Mouse (Mus musculus): ENCODE measurements around the gene Zfp759. TPM values are rescaled to one million over a fixed set of nuclear protein-coding genes. Genes with fewer than 3 reads are reported as not detected.
"Not testable (repeated sequence)": the region's sequence is repeated elsewhere in the genome, so short reads cannot be mapped to it uniquely, and the experiment has no call there.

Zfp759 gene
- polyA plus RNA-seq, 1 experiment from 2014 or later = 5.8 TPM

GRCm38 (mm10) chr13:67108821-67109206 lies 12.6 kb upstream of the Zfp759 start:
- H3K9ac ChIP-seq = peak overlapping the region; percentile 40; the same call in 1 of the 2 replicates
- ATAC-seq (ENCODE audit: low FRiP score) (peak; percentile 78), DNase-seq (ENCODE audit: low spot score) (no peak)

DNA sequence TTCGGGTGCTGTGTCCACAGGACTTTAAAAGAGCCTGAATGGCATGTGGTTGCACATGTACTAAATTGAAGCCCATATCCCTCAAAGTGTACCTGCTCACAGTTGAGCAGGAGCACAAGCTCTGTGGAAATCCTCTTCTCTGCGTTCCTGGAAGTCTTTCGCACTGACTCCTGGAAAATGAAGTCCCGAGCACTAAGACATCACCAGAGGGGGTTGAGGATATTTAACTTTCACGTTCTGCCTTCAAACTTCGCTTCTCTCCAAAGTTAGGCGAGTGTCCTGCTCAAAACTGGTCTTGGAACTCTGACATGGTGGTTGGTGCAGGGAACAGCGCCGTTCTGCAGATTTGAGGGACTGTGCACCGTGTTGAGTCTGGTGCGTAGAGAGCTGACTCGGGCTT lies 9.4 kb upstream of the Zfp759 start:
- WGBS = 81% methylated on average over 12 of the region's 12 CpGs
- no peak overlapping the region for H3K4me3 ChIP-seq (replicated peaks; ENCODE audit: low read length)

More at GRCm38 (mm10) chr13:67108821-67109206, 12.6 kb upstream of the Zfp759 start:
- 6% methylated on average over 9 of the region's 9 CpGs for WGBS
- peak overlapping the region; percentile 65 for H3K27ac ChIP-seq
- no peaks in the 10 kb centered on the region for H3K36me3 ChIP-seq (replicated peaks; ENCODE audit: control insufficient read depth, insufficient read depth)
- H3K4me3 ChIP-seq (replicated peaks; ENCODE audit: low read length) = peak overlapping the region; percentile 48
- H3K9me3 ChIP-seq (ENCODE audit: control insufficient read depth, low read length) = no peaks in the 10 kb centered on the region
- peaks cover 7% of the 10 kb centered on the region for H3K4me1 ChIP-seq (replicated peaks; ENCODE audit: control insufficient read depth, insufficient read depth, low read length)
- H3K4me2 ChIP-seq (replicated peaks) = peak overlapping the region; percentile 68
- H3K27me3 ChIP-seq (ENCODE audit: control insufficient read depth, insufficient read depth, low read length) = no peaks in the 10 kb centered on the region

DNA sequence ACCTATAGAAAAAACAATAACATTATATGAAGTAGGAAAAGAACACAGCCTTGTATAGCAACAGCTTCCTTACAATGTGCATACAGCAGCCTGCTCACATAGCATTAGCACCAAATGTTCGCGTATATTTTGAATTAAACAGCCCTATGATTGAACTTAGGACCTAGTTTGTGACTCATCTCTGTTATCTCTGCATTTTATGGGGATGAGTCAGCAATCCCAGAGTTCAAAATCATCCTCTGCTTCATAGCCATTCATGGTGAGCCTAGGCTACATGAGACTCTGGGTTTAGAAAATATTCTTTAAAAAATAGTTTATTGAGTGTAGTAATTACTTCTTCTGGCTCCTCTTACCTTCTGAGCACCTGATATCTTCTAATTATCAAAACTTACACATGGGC lies 8.2 kb upstream of the Zfp759 start:
- no peaks in the 10 kb centered on the region for H3K36me3 ChIP-seq (replicated peaks; ENCODE audit: control insufficient read depth, insufficient read depth)
- no peak overlapping the region for H3K27ac ChIP-seq
- no peaks in the 10 kb centered on the region for H3K4me1 ChIP-seq (replicated peaks; ENCODE audit: control insufficient read depth, insufficient read depth, low read length)
- 91% methylated on average over 2 of the region's 2 CpGs for WGBS
- no peak overlapping the region for H3K9ac ChIP-seq
- H3K9me3 ChIP-seq (ENCODE audit: control insufficient read depth, low read length) = no peaks in the 10 kb centered on the region
- no peak overlapping the region for H3K4me2 ChIP-seq (replicated peaks)
- no peak overlapping the region for H3K4me3 ChIP-seq (replicated peaks; ENCODE audit: low read length)
- DNase-seq (ENCODE audit: low spot score) (no peak), ATAC-seq (ENCODE audit: low FRiP score) (no peak)
- no peaks in the 10 kb centered on the region for H3K27me3 ChIP-seq (ENCODE audit: control insufficient read depth, insufficient read depth, low read length)

More for the DNA sequence above, 9.4 kb upstream of the Zfp759 start:
- ATAC-seq (ENCODE audit: low FRiP score) (no peak), DNase-seq (ENCODE audit: low spot score) (no peak)
- H3K4me2 ChIP-seq (replicated peaks) = no peak overlapping the region
- peaks cover 7% of the 10 kb centered on the region for H3K4me1 ChIP-seq (replicated peaks; ENCODE audit: control insufficient read depth, insufficient read depth, low read length)
- no peaks in the 10 kb centered on the region for H3K27me3 ChIP-seq (ENCODE audit: control insufficient read depth, insufficient read depth, low read length)
- no peak overlapping the region for H3K9ac ChIP-seq
- H3K27ac ChIP-seq = no peak overlapping the region
- H3K9me3 ChIP-seq (ENCODE audit: control insufficient read depth, low read length) = no peaks in the 10 kb centered on the region
- H3K36me3 ChIP-seq (replicated peaks; ENCODE audit: control insufficient read depth, insufficient read depth) = no peaks in the 10 kb centered on the region

- 96% methylated on average over 8 of the region's 8 CpGs for WGBS
Observed at GRCm38 (mm10) chr13:67116163-67116562, 5.3 kb upstream of the Zfp759 start, which contains the start of gene Rslcan18. Rslcan18 (minus strand) TSS chr13:67116263.

GRCm38 (mm10) chr13:67124460-67124859 lies 3.0 kb downstream of the Zfp759 start:
- Histone ChIP-seq H3K9me3 (ENCODE audit: control insufficient read depth, low read length) (no peaks in the 10 kb centered on the region), H3K4me3 (replicated peaks; ENCODE audit: low read length) (no peak overlapping the region)

More at GRCm38 (mm10) chr13:67116163-67116562, 5.3 kb upstream of the Zfp759 start, which contains the start of gene Rslcan18:
- H3K4me2 ChIP-seq (replicated peaks); DNase-seq (ENCODE audit: low spot score); H3K36me3 ChIP-seq (replicated peaks; ENCODE audit: control insufficient read depth, insufficient read depth); H3K9me3 ChIP-seq (ENCODE audit: control insufficient read depth, low read length); H3K9ac ChIP-seq; H3K27me3 ChIP-seq (ENCODE audit: control insufficient read depth, insufficient read depth, low read length); ATAC-seq (ENCODE audit: low FRiP score); H3K27ac ChIP-seq; H3K4me3 ChIP-seq (replicated peaks; ENCODE audit: low read length); H3K4me1 ChIP-seq (replicated peaks; ENCODE audit: control insufficient read depth, insufficient read depth, low read length): not testable (repeated sequence)

DNA sequence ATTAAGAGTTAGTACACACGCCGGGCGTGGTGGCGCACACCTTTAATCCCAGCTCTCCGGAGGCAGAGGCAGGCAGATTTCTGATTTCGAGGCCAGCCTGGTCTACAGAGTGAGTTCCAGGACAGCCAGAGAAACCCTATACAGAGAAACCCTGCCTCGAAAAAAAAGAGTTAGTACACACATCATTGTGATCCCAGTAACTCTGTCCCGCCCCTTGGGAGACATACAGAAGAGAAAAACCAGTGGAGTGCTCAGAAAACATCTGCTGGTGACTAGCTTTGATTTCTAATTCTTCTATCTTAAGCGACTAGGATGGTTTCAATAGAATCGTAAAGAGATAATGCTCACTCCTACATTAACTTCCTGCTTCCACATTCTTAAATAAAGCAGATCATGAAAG lies 6.0 kb downstream of the Zfp759 start:
- not testable (repeated sequence) for H3K36me3 ChIP-seq (replicated peaks; ENCODE audit: control insufficient read depth, insufficient read depth); H3K27me3 ChIP-seq (ENCODE audit: control insufficient read depth, insufficient read depth, low read length); H3K9me3 ChIP-seq (ENCODE audit: control insufficient read depth, low read length); DNase-seq (ENCODE audit: low spot score); H3K4me1 ChIP-seq (replicated peaks; ENCODE audit: control insufficient read depth, insufficient read depth, low read length)
- Histone ChIP-seq H3K27ac (0 out of 2 replicates have a peak overlapping the region, but pooled peaks have one; percentile 34), H3K9ac (peak overlapping the region; percentile 73; the same call in 1 of the 2 replicates), H3K4me3 (replicated peaks; ENCODE audit: low read length) (peak overlapping the region; percentile 70), H3K4me2 (replicated peaks) (peak overlapping the region; percentile 63)
- WGBS = 79% methylated on average over 10 of the region's 10 CpGs
- ATAC-seq (ENCODE audit: low FRiP score) = peak; percentile 28; the same call in 1 of the 2 replicates

More at GRCm38 (mm10) chr13:67124460-67124859, 3.0 kb downstream of the Zfp759 start:
- DNase-seq (ENCODE audit: low spot score) = no peak
- no peaks in the 10 kb centered on the region for H3K27me3 ChIP-seq (ENCODE audit: control insufficient read depth, insufficient read depth, low read length)
- no peak for ATAC-seq (ENCODE audit: low FRiP score)
- H3K4me1 ChIP-seq (replicated peaks; ENCODE audit: control insufficient read depth, insufficient read depth, low read length) = 0 out of 2 replicates have a peak, but pooled peaks cover 6% of the 10 kb centered on the region
- H3K27ac ChIP-seq = no peak overlapping the region
- no peak overlapping the region for H3K4me2 ChIP-seq (replicated peaks)
- H3K36me3 ChIP-seq (replicated peaks; ENCODE audit: control insufficient read depth, insufficient read depth) = no peaks in the 10 kb centered on the region
- WGBS = 95% methylated on average over 1 of the region's 1 CpGs
- H3K9ac ChIP-seq = no peak overlapping the region

- H3K4me2 ChIP-seq (replicated peaks) = peak overlapping the region; percentile 63
- 0 out of 2 replicates have a peak, but pooled peaks cover 6% of the 10 kb centered on the region for H3K4me1 ChIP-seq (replicated peaks; ENCODE audit: control insufficient read depth, insufficient read depth, low read length)
- peak overlapping the region; percentile 70 for H3K4me3 ChIP-seq (replicated peaks; ENCODE audit: low read length)
- no peaks in the 10 kb centered on the region for H3K27me3 ChIP-seq (ENCODE audit: control insufficient read depth, insufficient read depth, low read length)
- DNase-seq (ENCODE audit: low spot score) (peak; percentile 94), ATAC-seq (ENCODE audit: low FRiP score) (peak; percentile 97)
- peak overlapping the region; percentile 73 for H3K9ac ChIP-seq
- H3K27ac ChIP-seq = peak overlapping the region; percentile 71
- no peaks in the 10 kb centered on the region for H3K9me3 ChIP-seq (ENCODE audit: control insufficient read depth, low read length)
- WGBS = 1% methylated on average over 18 of the region's 18 CpGs
- H3K36me3 ChIP-seq (replicated peaks; ENCODE audit: control insufficient read depth, insufficient read depth) = no peaks in the 10 kb centered on the region
Observed at GRCm38 (mm10) chr13:67128038-67128721, 6.7 kb downstream of the Zfp759 start.

- H3K4me1 ChIP-seq (replicated peaks; ENCODE audit: control insufficient read depth, insufficient read depth, low read length); H3K4me2 ChIP-seq (replicated peaks); ATAC-seq (ENCODE audit: low FRiP score); H3K9me3 ChIP-seq (ENCODE audit: control insufficient read depth, low read length); H3K4me3 ChIP-seq (replicated peaks; ENCODE audit: low read length); H3K36me3 ChIP-seq (replicated peaks; ENCODE audit: control insufficient read depth, insufficient read depth); DNase-seq (ENCODE audit: low spot score); H3K27ac ChIP-seq; H3K9ac ChIP-seq; H3K27me3 ChIP-seq (ENCODE audit: control insufficient read depth, insufficient read depth, low read length): not testable (repeated sequence)
- 72% methylated on average over 4 of the region's 4 CpGs for WGBS
Observed at GRCm38 (mm10) chr13:67166122-67166521, 44.7 kb downstream of the Zfp759 start.

DNA sequence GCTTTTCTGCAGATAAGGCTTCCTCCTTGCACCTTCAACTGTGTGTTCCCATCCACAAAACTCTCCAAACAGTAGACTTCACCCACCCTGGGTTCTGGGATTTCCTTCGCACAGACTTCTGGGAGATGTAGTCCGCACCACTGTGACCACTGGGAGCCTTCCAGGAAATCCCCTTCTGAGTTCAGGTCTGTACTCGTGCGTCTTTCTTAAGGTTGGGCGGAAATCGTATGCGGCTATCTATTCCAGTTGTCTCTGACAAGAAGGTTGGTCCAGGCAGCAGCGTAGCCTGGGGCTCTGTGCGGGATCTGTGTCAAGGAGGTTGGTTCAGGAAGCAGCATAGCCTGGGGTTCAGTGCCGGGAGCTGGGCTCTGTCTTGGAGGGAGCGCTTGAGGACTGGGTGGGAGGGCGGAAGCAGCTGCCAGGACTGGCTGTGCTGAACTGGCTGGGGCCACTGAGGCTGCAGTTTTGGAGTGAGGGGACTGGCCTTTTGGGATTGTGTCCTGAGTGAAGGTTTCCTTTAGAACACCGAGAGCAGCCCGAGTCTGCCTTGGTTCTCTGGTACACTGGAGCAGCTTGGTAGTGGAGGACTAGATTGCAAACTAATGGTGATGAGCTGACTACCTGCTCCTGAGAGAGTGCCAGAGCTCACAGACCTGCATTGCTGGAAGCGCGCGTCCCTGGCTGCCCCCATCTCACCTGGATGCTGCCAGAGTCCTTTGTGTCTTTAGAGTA lies 51.7 kb downstream of the Zfp759 start, which contains the start of gene Rsl1:
TSS of gene Rsl1 (plus strand) at position 192 of the 732 bp plus-strand sequence.
- DNase-seq (ENCODE audit: low spot score) (peak; percentile 62), ATAC-seq (ENCODE audit: low FRiP score) (peak; percentile 97)
- H3K27me3 ChIP-seq (ENCODE audit: control insufficient read depth, insufficient read depth, low read length); H3K4me1 ChIP-seq (replicated peaks; ENCODE audit: control insufficient read depth, insufficient read depth, low read length); H3K36me3 ChIP-seq (replicated peaks; ENCODE audit: control insufficient read depth, insufficient read depth); H3K9me3 ChIP-seq (ENCODE audit: control insufficient read depth, low read length): not testable (repeated sequence)
- Histone ChIP-seq H3K27ac (peak within 1 kb of the TSS; percentile 66), H3K4me2 (replicated peaks) (peak within 1 kb of the TSS; percentile 65), H3K9ac (peak within 1 kb of the TSS; percentile 74), H3K4me3 (replicated peaks; ENCODE audit: low read length) (peak within 1 kb of the TSS; percentile 56)
- WGBS = 2% methylated on average over 16 of the region's 17 CpGs

Data from hindbrain, embryonic 14.5 days (tissue).